11 mouse cellular contexts compared by ENCODE assay signal in genomic region chr7:143119826-143120225, GRCm38 (mm10). TPM values are rescaled to one million over a fixed set of nuclear protein-coding genes. Genes with fewer than 3 reads are reported as not detected.
DNase-seq lines count a peak whose midpoint lies in the region; ATAC-seq and TF ChIP-seq lines count a peak whose summit lies in the region.
"Had no signal": no experiment of that assay in that cellular context is flagged by ENCODE, and none has a peak within 500 bp of the region (broad histone marks: within the 10 kb centered on the region; RNA-seq: fewer than 3 reads in every experiment).

No protein-coding gene starts in this region.

- no peak for ATAC-seq in heart, embryonic 13.5 days (ENCODE audit: extremely low read depth, insufficient number of reproducible peaks, low FRiP score, low TSS enrichment)
- no peak for ATAC-seq in lung, postnatal 0 days
- ATAC-seq in intestine, embryonic 16.5 days, result no peak
- ATAC-seq in hindbrain, embryonic 12.5 days (ENCODE audit: low FRiP score), result no peak

- H3K27ac ChIP-seq in heart, embryonic 13.5 days (replicated peaks), result peak overlapping the region; percentile 96
- H3K27ac ChIP-seq in lung, postnatal 0 days (ENCODE audit: low read length), result peak overlapping the region; percentile 66
- peak overlapping the region; percentile 55 for H3K27ac ChIP-seq in intestine, embryonic 16.5 days (ENCODE audit: low read length)
- H3K27ac ChIP-seq in hindbrain, embryonic 12.5 days, result no peak overlapping the region
- H3K27ac ChIP-seq: hindbrain, embryonic 15.5 days had no signal

- peaks cover 3% of the 10 kb centered on the region for H3K9me3 ChIP-seq in heart, embryonic 13.5 days
- no peaks in the 10 kb centered on the region for H3K9me3 ChIP-seq in lung, postnatal 0 days (ENCODE audit: low read length)
- no peaks in the 10 kb centered on the region for H3K9me3 ChIP-seq in intestine, embryonic 16.5 days (ENCODE audit: control insufficient read depth, low read length)
- 0 out of 2 replicates have a peak, but pooled peaks cover 2% of the 10 kb centered on the region for H3K9me3 ChIP-seq in hindbrain, embryonic 12.5 days (replicated peaks)
- H3K9me3 ChIP-seq: hindbrain, embryonic 15.5 days had no signal

- 73% methylated on average over 3 of the region's 3 CpGs for WGBS in heart, embryonic 13.5 days
- 70% methylated on average over 3 of the region's 3 CpGs for WGBS in lung, postnatal 0 days
- whole genome bisulfite sequencing in intestine, embryonic 16.5 days, result 74% methylated on average over 3 of the region's 3 CpGs
- 74% methylated on average over 3 of the region's 3 CpGs for WGBS in hindbrain, embryonic 12.5 days

- no peak for TF ChIP-seq EP300 in lung, postnatal 0 days (IDR thresholded peaks at IDR 0.05)

- H3K4me2 ChIP-seq in heart, embryonic 13.5 days, result no peak overlapping the region
- H3K4me2 ChIP-seq in lung, postnatal 0 days (replicated peaks; ENCODE audit: low read depth, low read length), result no peak overlapping the region
- H3K4me2 ChIP-seq in intestine, embryonic 16.5 days (ENCODE audit: low read depth, low read length), result no peak overlapping the region
- no peak overlapping the region for H3K4me2 ChIP-seq in hindbrain, embryonic 12.5 days (replicated peaks)
- H3K4me2 ChIP-seq: hindbrain, embryonic 15.5 days had no signal

- DNase-seq in heart, adult 9 months (ENCODE audit: low spot score in 2 of 2), result no peak
- DNase-seq in lung, postnatal 0 days (ENCODE audit: low spot score), result no peak
- DNase-seq in lung, postnatal 10 days, result no peak
- no peak for DNase-seq in cerebellum, postnatal 14 days
- no peak for DNase-seq in layer of hippocampus, adult 8-10 months (ENCODE audit: low spot score in 2 of 2)
- DNase-seq: cerebellum, adult 11 months had no signal

- H3K9ac ChIP-seq in heart, embryonic 13.5 days, result no peak overlapping the region
- no peak overlapping the region for H3K9ac ChIP-seq in lung, postnatal 0 days (replicated peaks; ENCODE audit: low read depth)
- H3K9ac ChIP-seq in intestine, embryonic 16.5 days (ENCODE audit: low read depth, low read length), result 0 out of 2 replicates have a peak overlapping the region, but pooled peaks have one; percentile 38
- H3K9ac ChIP-seq in hindbrain, embryonic 12.5 days, result no peak overlapping the region
- H3K9ac ChIP-seq: hindbrain, embryonic 15.5 days had no signal

- H3K4me3 ChIP-seq in heart, embryonic 13.5 days, result no peak overlapping the region
- H3K4me3 ChIP-seq in lung, postnatal 0 days (ENCODE audit: low read depth, low read length), result no peak overlapping the region
- H3K4me3 ChIP-seq in intestine, embryonic 16.5 days (ENCODE audit: low read length), result no peak overlapping the region
- no peak overlapping the region for H3K4me3 ChIP-seq in hindbrain, embryonic 12.5 days
- H3K4me3 ChIP-seq: hindbrain, embryonic 15.5 days had no signal

- no peaks in the 10 kb centered on the region for H3K27me3 ChIP-seq in heart, embryonic 13.5 days (replicated peaks)
- no peaks in the 10 kb centered on the region for H3K27me3 ChIP-seq in lung, postnatal 0 days (replicated peaks; ENCODE audit: insufficient read depth, low read length)
- H3K27me3 ChIP-seq in intestine, embryonic 16.5 days (replicated peaks; ENCODE audit: control insufficient read depth, insufficient read depth, low read length), result no peaks in the 10 kb centered on the region
- H3K27me3 ChIP-seq in hindbrain, embryonic 12.5 days, result peaks cover 3% of the 10 kb centered on the region; the same call in 1 of the 2 replicates
- H3K27me3 ChIP-seq: hindbrain, embryonic 15.5 days had no signal

- peaks cover 2% of the 10 kb centered on the region for H3K36me3 ChIP-seq in heart, embryonic 13.5 days
- no peaks in the 10 kb centered on the region for H3K36me3 ChIP-seq in lung, postnatal 0 days (ENCODE audit: insufficient read depth, low read length)
- H3K36me3 ChIP-seq in intestine, embryonic 16.5 days (ENCODE audit: control insufficient read depth, insufficient read depth, low read length), result no peaks in the 10 kb centered on the region
- H3K36me3 ChIP-seq in hindbrain, embryonic 12.5 days, result no peaks in the 10 kb centered on the region
- H3K36me3 ChIP-seq: hindbrain, embryonic 15.5 days had no signal

- no peak for TF ChIP-seq CTCF in lung, postnatal 0 days (IDR thresholded peaks at IDR 0.05)

- peaks cover 69% of the 10 kb centered on the region for H3K4me1 ChIP-seq in heart, embryonic 13.5 days
- H3K4me1 ChIP-seq in lung, postnatal 0 days (ENCODE audit: insufficient read depth, low read depth, low read length), result peaks cover 27% of the 10 kb centered on the region
- H3K4me1 ChIP-seq in intestine, embryonic 16.5 days (ENCODE audit: control insufficient read depth, insufficient read depth, low read length), result peaks cover 41% of the 10 kb centered on the region
- H3K4me1 ChIP-seq in hindbrain, embryonic 12.5 days, result peaks cover 22% of the 10 kb centered on the region

RNA-seq across cellular contexts. Expression of gene Kcnq1, which starts 13.7 kb away (rescaled TPM):
- 15.0 and 15.6 TPM in 2 replicates for polyA plus RNA-seq in heart, embryonic 13.5 days (2015; fragmentation: Nextera tagmentation; extraction: Ambion mirVana)
- polyA plus RNA-seq in lung, postnatal 0 days (2015; fragmentation: Nextera tagmentation; extraction: Ambion mirVana), result 11.8 and 13.0 TPM in 2 replicates
- polyA plus RNA-seq in intestine, embryonic 16.5 days (2015; fragmentation: Nextera tagmentation; extraction: Ambion mirVana), result 9.7 and 10.8 TPM in 2 replicates
- 1 to 10 TPM in 1 of 4 experiments, under 1 TPM in 3; 0.61 to 1.2 (median 0.83) TPM for total RNA-seq in layer of hippocampus, adult 8-10 months (2022)
- 1.0 and 2.0 TPM in 2 replicates for polyA plus RNA-seq in hindbrain, embryonic 12.5 days (2016; fragmentation: Nextera tagmentation; extraction: Ambion mirVana)

RNA-seq across cellular contexts. Expression of gene Trpm5, which starts 25.4 kb away (rescaled TPM):
- polyA plus RNA-seq in heart, embryonic 13.5 days (2015; fragmentation: Nextera tagmentation; extraction: Ambion mirVana), result 3.5 and 4.4 TPM in 2 replicates
- 0.65 and 0.72 TPM in 2 replicates for polyA plus RNA-seq in lung, postnatal 0 days (2015; fragmentation: Nextera tagmentation; extraction: Ambion mirVana)
- 7.9 and 8.0 TPM in 2 replicates for polyA plus RNA-seq in intestine, embryonic 16.5 days (2015; fragmentation: Nextera tagmentation; extraction: Ambion mirVana)
- total RNA-seq in layer of hippocampus, adult 8-10 months (2022), result under 1 TPM in 1 of 4 experiments, not detected in 3; 0.16 TPM
- polyA plus RNA-seq in hindbrain, embryonic 12.5 days (2016; fragmentation: Nextera tagmentation; extraction: Ambion mirVana), result 3.1 and 3.4 TPM in 2 replicates
- total RNA-seq: layer of hippocampus, postnatal 25 days had no signal

RNA-seq across cellular contexts. Expression of gene Tssc4, which starts 50.8 kb away (rescaled TPM):
- 58.2 and 60.7 TPM in 2 replicates for polyA plus RNA-seq in heart, embryonic 13.5 days (2015; fragmentation: Nextera tagmentation; extraction: Ambion mirVana)
- 52.3 and 54.5 TPM in 2 replicates for polyA plus RNA-seq in lung, postnatal 0 days (2015; fragmentation: Nextera tagmentation; extraction: Ambion mirVana)
- polyA plus RNA-seq in intestine, embryonic 16.5 days (2015; fragmentation: Nextera tagmentation; extraction: Ambion mirVana), result 67.9 and 74.7 TPM in 2 replicates
- 10 to 100 TPM; 34.2 to 46.9 (median 38.5) TPM for total RNA-seq in layer of hippocampus, adult 8-10 months (2022)
- 83.3 and 88.7 TPM in 2 replicates for polyA plus RNA-seq in hindbrain, embryonic 12.5 days (2016; fragmentation: Nextera tagmentation; extraction: Ambion mirVana)
